Mouse (Mus musculus) E14TG2a.4 (cell line): ENCODE measurements around the gene Sik1.

Experiments used
- CTCF ChIP-seq: conservative IDR thresholded peaks from 2 replicates; pipeline ENCODE4 v1.5.1; 2014; ENCODE audit warnings: low read length
- POU5F1 ChIP-seq: IDR thresholded peaks from 2 replicates; pipeline ENCODE4 v1.6.1; 2014; ENCODE audit warnings: low read length, borderline replicate concordance

DNA sequence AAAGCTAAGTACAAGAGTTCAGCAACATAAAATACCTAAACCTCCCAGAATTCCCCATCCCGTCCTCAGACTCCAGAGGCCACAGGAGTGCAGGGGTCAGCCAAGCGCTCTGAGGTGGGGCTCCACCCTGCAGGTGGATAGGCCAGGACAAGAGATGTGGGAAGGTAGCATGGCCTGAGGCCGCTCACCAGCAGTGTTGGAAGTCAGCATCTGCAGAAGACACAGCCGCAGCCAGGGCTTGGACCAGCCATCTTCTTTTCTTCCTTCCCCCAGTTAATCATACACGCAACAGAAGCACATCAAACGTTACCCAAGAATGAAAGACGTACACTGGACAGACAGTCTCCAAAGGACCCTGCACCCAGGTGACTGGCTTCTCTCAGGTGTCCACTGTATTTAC, 11.5 kb upstream of the Sik1 start:
- TF ChIP-seq CTCF (no peak), POU5F1 (no peak)
